Mouse (Mus musculus) megakaryocyte, embryonic 14.5 days (primary cell): ENCODE results near the gene Adamtsl1.

ENCODE experiments used
- FLI1 ChIP-seq: IDR thresholded peaks from 2 replicates; pipeline ENCODE4 v1.6.1; 2012; ENCODE audit warnings: low read length, inconsistent platforms, mixed read lengths
- GATA1 ChIP-seq: IDR thresholded peaks from 3 replicates; pipeline ENCODE4 v1.6.1; 2012; ENCODE audit warnings: mixed read lengths, low read length, inconsistent platforms, borderline replicate concordance

DNA sequence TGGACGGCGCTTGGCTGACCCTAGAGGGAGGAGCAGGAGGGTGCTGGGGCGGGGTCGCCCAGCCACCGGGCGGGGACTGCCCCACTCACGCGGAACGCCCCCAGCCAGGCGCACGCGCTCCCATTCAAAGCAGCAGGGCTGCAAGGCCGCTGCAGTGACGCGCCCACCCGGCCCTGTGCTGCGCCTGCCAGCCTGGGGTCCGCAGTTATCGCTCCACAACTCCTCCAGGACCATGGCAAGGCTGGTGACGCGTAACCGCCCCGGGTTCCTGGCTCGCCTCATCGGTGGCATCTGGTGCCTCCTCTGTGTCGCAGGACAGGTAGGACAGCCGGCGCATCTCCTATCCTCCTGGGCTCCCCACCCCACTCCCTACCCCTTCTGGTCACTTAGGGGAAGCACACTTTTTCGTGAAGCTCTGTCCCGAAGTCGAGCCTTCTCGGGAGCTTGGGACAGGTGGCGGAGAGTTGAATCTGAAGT, 271 bp downstream of the Adamtsl1 start:
- no peak for TF ChIP-seq FLI1
- no peak for TF ChIP-seq GATA1
